Mouse (Mus musculus): ENCODE measurements around the gene Lrif1. TPM values are rescaled to one million over a fixed set of nuclear protein-coding genes. Genes with fewer than 3 reads are reported as not detected.

Gene Lrif1
- 0.77 and 1.3 TPM in 2 replicates for polyA plus RNA-seq (2012; rRNA removed)

DNA sequence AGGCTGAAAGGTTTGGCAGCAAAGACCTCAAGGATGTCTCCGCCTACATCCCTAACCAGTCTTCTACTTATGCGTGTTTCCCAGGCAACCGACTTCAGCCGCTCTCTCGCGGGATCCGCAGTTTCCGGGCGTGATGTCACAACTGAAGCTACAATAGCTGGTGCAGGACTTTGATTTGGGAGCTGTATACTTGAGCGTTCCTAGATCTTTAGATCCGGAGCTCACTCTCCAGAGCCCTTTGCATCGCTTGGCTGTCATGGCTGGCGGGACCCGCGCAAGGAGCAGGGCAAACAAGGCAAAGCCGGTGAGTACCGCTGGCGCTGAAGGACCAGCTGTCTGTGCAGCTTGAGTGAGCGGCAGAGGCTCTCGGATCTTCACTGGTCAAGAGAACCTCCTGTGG, at the start of gene Lrif1:
Lrif1 (plus strand) TSS at position 158 of the 400 bp plus-strand sequence.

Other genes with a start within 250 kb of the Lrif1 start
- 19.2 and 19.8 TPM in 2 replicates for gene Dennd2d, start 202.6 kb upstream of the Lrif1 start, polyA plus RNA-seq (2012; rRNA removed)
- 38.0 and 39.1 TPM in 2 replicates for gene Dram2, start 137.2 kb upstream of the Lrif1 start, polyA plus RNA-seq (2012; rRNA removed)
- gene Cept1, start 137.2 kb upstream of the Lrif1 start, polyA plus RNA-seq (2012; rRNA removed): 18.2 and 28.1 TPM in 2 replicates
- gene Cd53, start 105.2 kb downstream of the Lrif1 start, polyA plus RNA-seq (2012; rRNA removed): 2.5 and 3.0 TPM in 2 replicates
- not detected in 2 replicates for gene Olfr266, start 141.3 kb downstream of the Lrif1 start, polyA plus RNA-seq (2012; rRNA removed)

All from colon, adult 2 months (tissue).